Mouse (Mus musculus) embryonic facial prominence, embryonic 12.5 days (tissue): ENCODE measurements around the gene Rhox4a. TPM values are rescaled to one million over a fixed set of nuclear protein-coding genes. Genes with fewer than 3 reads are reported as not detected.
"Not testable (repeated sequence)": the region's sequence is repeated elsewhere in the genome, so short reads cannot be mapped to it uniquely, and the experiment has no call there.

Source experiments
- ATAC-seq: fragments of 200-750 bp; cut with Nextera tagmentation; 2 replicates; pipeline ENCODE4 v1.8.0; 2017; ENCODE audit not compliant: insufficient number of reproducible peaks, insufficient read depth, low FRiP score, low TSS enrichment
- H3K27ac ChIP-seq: fragments of 300-500 bp; sonication (generic); 2 replicates; pipeline ENCODE4 v1.5.1; 2016; ENCODE audit warnings: mild to moderate bottlenecking
- H3K27me3 ChIP-seq: fragments of 300-500 bp; sonication (generic); 2 replicates; pipeline ENCODE4 v1.6.1; 2016; ENCODE audit warnings: mild to moderate bottlenecking, moderate library complexity
- H3K36me3 ChIP-seq: fragments of 300-500 bp; sonication (generic); 2 replicates; pipeline ENCODE4 v1.6.1; 2016; ENCODE audit warnings: mild to moderate bottlenecking
- H3K4me1 ChIP-seq: fragments of 300-500 bp; sonication (generic); 2 replicates; pipeline ENCODE4 v1.6.1; 2016
- H3K4me2 ChIP-seq: fragments of 300-500 bp; sonication (generic); replicated peaks from 2 replicates; pipeline ENCODE4 v1.6.1; 2016; ENCODE audit warnings: mild to moderate bottlenecking, moderate library complexity
- H3K4me3 ChIP-seq: fragments of 300-500 bp; sonication (generic); 2 replicates; pipeline ENCODE4 v1.5.1; 2016; ENCODE audit warnings: mild to moderate bottlenecking
- H3K9ac ChIP-seq: fragments of 300-500 bp; sonication (generic); 2 replicates; pipeline ENCODE4 v1.6.1; 2016; ENCODE audit warnings: mild to moderate bottlenecking, moderate library complexity
- H3K9me3 ChIP-seq: fragments of 300-500 bp; sonication (generic); 2 replicates; pipeline ENCODE4 v1.6.1; 2016; ENCODE audit warnings: mild to moderate bottlenecking, moderate library complexity
- WGBS: fragments of 180-500 bp; shearing (Covaris S2); methylation state at CpG from one replicate; pipeline ENCODE4 v1.1.7; 2016; 5-methylcytosine and 5-hydroxymethylcytosine counted together
- polyA plus RNA-seq: library from polyadenylated mRNA; unstranded; fragments of >200 nt; fragmentation: Nextera tagmentation; extraction: Ambion mirVana; gene quantifications from 2 replicates; pipeline ENCODE4 v1.2.1, GENCODE M21; 2016

Gene Rhox4a
- not detected in 2 replicates for polyA plus RNA-seq

DNA sequence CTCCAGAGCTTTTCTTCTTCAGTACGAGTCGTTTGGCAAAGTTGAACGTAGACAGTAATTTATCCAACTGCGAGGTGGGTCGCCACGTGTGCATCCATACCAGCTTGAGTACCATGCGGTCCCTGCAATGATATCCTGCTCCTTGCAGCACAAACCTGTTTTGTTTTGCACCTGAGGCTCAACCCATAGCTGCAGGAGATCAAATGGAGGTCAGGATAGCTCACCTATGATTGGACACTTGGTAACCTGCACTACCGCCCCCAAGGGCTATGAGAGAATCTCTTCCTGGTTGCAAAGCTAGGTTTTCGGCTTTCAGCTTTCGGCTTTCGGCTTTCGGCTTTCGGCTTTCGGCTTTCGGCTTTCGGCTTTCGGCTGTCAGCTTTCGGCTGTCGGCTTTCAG is at the start of gene Rhox4a:
Gene Rhox4a, plus strand, starts transcription at position 301 of the 400 bp plus-strand sequence.
- not testable (repeated sequence) for H3K9ac ChIP-seq, H3K27ac ChIP-seq, ATAC-seq, H3K4me3 ChIP-seq, H3K4me1 ChIP-seq, H3K36me3 ChIP-seq, H3K4me2 ChIP-seq, H3K9me3 ChIP-seq, H3K27me3 ChIP-seq
- 97% methylated on average over 11 of the region's 19 CpGs for WGBS

DNA sequence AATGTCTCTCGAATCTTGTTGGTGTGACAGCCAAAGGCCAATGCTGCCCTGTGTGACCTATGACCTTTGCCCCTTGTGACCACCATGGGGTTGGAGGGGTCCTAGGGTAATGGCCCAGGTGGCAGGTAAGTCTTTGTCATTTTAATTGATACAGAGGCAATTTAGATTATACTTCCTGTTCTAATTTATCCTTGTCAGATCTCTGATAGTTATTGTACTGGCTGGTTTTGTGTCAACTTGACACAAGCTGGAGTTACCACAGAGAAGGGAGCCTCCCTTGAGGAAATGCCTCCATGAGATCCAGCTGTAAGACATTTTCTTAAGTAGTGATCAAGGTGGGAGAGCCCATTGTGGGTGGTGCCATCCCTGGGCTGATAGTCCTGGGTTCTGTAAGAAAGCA is 43.0 kb upstream of the Rhox4a start, which contains the start of gene Rhox1:
Gene Rhox1, minus strand, starts transcription at position 101 of the 400 bp plus-strand sequence.
- not testable (repeated sequence) for H3K4me1 ChIP-seq, ATAC-seq, H3K27ac ChIP-seq, H3K9ac ChIP-seq, H3K36me3 ChIP-seq, H3K9me3 ChIP-seq, H3K27me3 ChIP-seq, H3K4me2 ChIP-seq, H3K4me3 ChIP-seq
- 67% methylated on average over 1 of the region's 1 CpGs for WGBS

DNA sequence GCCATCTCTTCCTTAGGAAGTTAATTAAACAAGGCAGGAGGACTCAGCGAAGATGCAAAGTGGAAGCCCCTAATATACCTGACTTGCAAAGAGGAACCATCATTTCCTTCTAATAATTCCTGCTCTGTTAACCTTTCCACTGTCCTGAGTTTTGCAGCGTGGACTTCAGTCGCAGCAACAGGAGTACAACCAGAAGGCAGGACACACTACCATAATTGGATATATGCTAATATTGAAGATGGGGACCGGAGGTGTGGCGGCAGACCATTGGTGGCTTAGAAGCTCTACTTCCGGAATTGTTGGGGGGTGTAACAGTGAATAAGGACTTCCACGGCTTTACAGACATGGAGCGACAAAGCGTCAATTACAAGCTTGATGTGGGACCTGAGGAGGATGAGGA is 20.5 kb upstream of the Rhox4a start, which contains the start of gene Rhox2a:
Gene Rhox2a, plus strand, starts transcription at position 301 of the 400 bp plus-strand sequence.
- H3K4me1 ChIP-seq, ATAC-seq, H3K4me3 ChIP-seq, H3K9ac ChIP-seq, H3K9me3 ChIP-seq, H3K27ac ChIP-seq, H3K4me2 ChIP-seq, H3K36me3 ChIP-seq, H3K27me3 ChIP-seq: not testable (repeated sequence)
- 100% methylated on average over 2 of the region's 9 CpGs for WGBS

DNA sequence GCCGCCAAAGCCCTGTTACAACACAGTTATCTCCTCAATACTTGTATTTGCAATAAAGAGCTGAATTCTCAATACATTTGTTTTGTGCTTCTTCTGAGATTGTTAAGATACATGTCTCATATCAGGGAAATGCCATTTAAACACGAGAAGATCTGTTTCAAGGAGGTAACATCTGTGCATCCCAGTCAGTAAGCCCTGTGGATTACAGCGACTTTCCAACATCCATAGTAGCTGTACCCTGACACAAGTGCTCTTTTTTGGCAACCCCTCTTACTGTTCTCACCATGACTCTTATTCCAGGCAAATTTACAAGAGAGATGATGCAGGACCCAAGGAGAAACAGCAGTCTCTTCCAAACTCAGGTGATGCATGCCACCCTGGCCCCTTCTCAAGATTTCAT is 15.5 kb upstream of the Rhox4a start, which contains the start of gene Rhox3a:
Gene Rhox3a, plus strand, starts transcription at position 301 of the 400 bp plus-strand sequence.
- H3K4me2 ChIP-seq, ATAC-seq, H3K9me3 ChIP-seq, H3K9ac ChIP-seq, H3K4me3 ChIP-seq, H3K27ac ChIP-seq, H3K27me3 ChIP-seq, H3K4me1 ChIP-seq, H3K36me3 ChIP-seq: not testable (repeated sequence)
- 80% methylated on average over 1 of the region's 3 CpGs for WGBS

Other genes starting within 250 kb of the Rhox4a start
- not detected in 2 replicates for gene Sowahd, start 216.5 kb upstream of the Rhox4a start, polyA plus RNA-seq
- 511 and 529 TPM in 2 replicates for gene Rpl39, start 179.9 kb upstream of the Rhox4a start, polyA plus RNA-seq
- gene Upf3b, start 155.0 kb upstream of the Rhox4a start, polyA plus RNA-seq = 19.4 and 22.2 TPM in 2 replicates
- 16.1 and 17.1 TPM in 2 replicates for gene Nkap, start 138.5 kb upstream of the Rhox4a start, polyA plus RNA-seq
- gene Akap14, start 96.5 kb upstream of the Rhox4a start, polyA plus RNA-seq = 0.09 TPM in 1 of 2 replicates, not detected in the other
- gene Ndufa1, start 74.2 kb upstream of the Rhox4a start, polyA plus RNA-seq = 390 and 436 TPM in 2 replicates
- gene Rnf113a1, start 74.1 kb upstream of the Rhox4a start, polyA plus RNA-seq = 14.6 and 15.1 TPM in 2 replicates
- gene Gm9, start 54.3 kb upstream of the Rhox4a start, polyA plus RNA-seq = not detected in 2 replicates
- gene Rhox1, start 43.1 kb upstream of the Rhox4a start, polyA plus RNA-seq = not detected in 2 replicates
- 0.38 TPM in 1 of 2 replicates, not detected in the other for gene Rhox2a, start 20.4 kb upstream of the Rhox4a start, polyA plus RNA-seq
- gene Rhox3a, start 15.4 kb upstream of the Rhox4a start, polyA plus RNA-seq = not detected in 2 replicates
- not detected in 2 replicates for gene Rhox3a2, start 114.7 kb downstream of the Rhox4a start, polyA plus RNA-seq
- 1.5 and 2.3 TPM in 2 replicates for gene Rhox4a2, start 125.5 kb downstream of the Rhox4a start, polyA plus RNA-seq
- gene Rhox2b, start 146.7 kb downstream of the Rhox4a start, polyA plus RNA-seq = not detected in 2 replicates
- 0.34 and 1.0 TPM in 2 replicates for gene Rhox4b, start 167.2 kb downstream of the Rhox4a start, polyA plus RNA-seq
- 0.88 and 1.0 TPM in 2 replicates for gene Rhox2c, start 188.3 kb downstream of the Rhox4a start, polyA plus RNA-seq
- gene Rhox3c, start 193.2 kb downstream of the Rhox4a start, polyA plus RNA-seq = not detected in 2 replicates
- gene Rhox4c, start 215.0 kb downstream of the Rhox4a start, polyA plus RNA-seq = not detected in 2 replicates
- not detected in 2 replicates for gene Rhox2d, start 228.1 kb downstream of the Rhox4a start, polyA plus RNA-seq
- not detected in 2 replicates for gene Rhox4d, start 249.0 kb downstream of the Rhox4a start, polyA plus RNA-seq